Mouse (Mus musculus): ENCODE measurements at regions not wholly inside any gene's neighbourhood (a gene's known extent, or its start where the extent isn't known, plus 50 kb on each side); places are given as distances from the start of the nearest gene placed in this dataset.

GRCm38 (mm10) chr4:61909409-61909808 lies 74.4 kb upstream of the Mup5 start:
- peak; percentile 7 for DNase-seq

- no peak for DNase-seq
Observed at GRCm38 (mm10) chr4:61902136-61902535, 67.1 kb upstream of the Mup5 start.

- no peak for DNase-seq
Observed at GRCm38 (mm10) chr4:61898184-61898583, 63.2 kb upstream of the Mup5 start.

- no peak for DNase-seq
Observed at GRCm38 (mm10) chr4:61897176-61897575, 62.1 kb upstream of the Mup5 start.

All from right cerebral cortex, adult 18-20 months (tissue).